Mouse (Mus musculus): ENCODE data around the gene Ankra2. TPM values are rescaled to one million over a fixed set of nuclear protein-coding genes. Genes with fewer than 3 reads are reported as not detected.
A peak's percentile ranks its signal among the peaks of the same experiment; 100 is the strongest.

Gene Ankra2
- 17.8 and 20.6 TPM in 2 replicates for polyA plus RNA-seq (2015; fragmentation: Nextera tagmentation; extraction: Ambion mirVana)

- H3K9me3 ChIP-seq (replicated peaks; ENCODE audit: control insufficient read depth, low read length), result no peaks in the 10 kb centered on the region
- peak within 1 kb of the TSS; percentile 99 for H3K4me3 ChIP-seq (replicated peaks; ENCODE audit: low read length)
- H3K27ac ChIP-seq (ENCODE audit: low read length), result peak within 1 kb of the TSS; percentile 88
- under 1% methylated on average over 71 of the region's 71 CpGs for WGBS
- 0 out of 2 replicates have a peak, but pooled peaks cover 5% of the 10 kb centered on the region for H3K36me3 ChIP-seq (ENCODE audit: control insufficient read depth, insufficient read depth, low read length)
- H3K4me1 ChIP-seq (ENCODE audit: control insufficient read depth, insufficient read depth, low read length), result peaks cover 19% of the 10 kb centered on the region
- no peaks in the 10 kb centered on the region for H3K27me3 ChIP-seq (ENCODE audit: control insufficient read depth, insufficient read depth, low read length)
- peak; percentile 100 for ATAC-seq (ENCODE audit: insufficient read depth, low FRiP score)
- H3K4me2 ChIP-seq (ENCODE audit: low read depth, low read length), result peak within 1 kb of the TSS; percentile 96
- peak within 1 kb of the TSS; percentile 92 for H3K9ac ChIP-seq (ENCODE audit: low read length)
Observed at GRCm38 (mm10) chr13:98262636-98263457, at the start of gene Ankra2, which contains the start of gene Utp15. Gene Ankra2 (plus strand): TSS chr13:98263074. Gene Utp15 (minus strand): TSS chr13:98263041.

DNA sequence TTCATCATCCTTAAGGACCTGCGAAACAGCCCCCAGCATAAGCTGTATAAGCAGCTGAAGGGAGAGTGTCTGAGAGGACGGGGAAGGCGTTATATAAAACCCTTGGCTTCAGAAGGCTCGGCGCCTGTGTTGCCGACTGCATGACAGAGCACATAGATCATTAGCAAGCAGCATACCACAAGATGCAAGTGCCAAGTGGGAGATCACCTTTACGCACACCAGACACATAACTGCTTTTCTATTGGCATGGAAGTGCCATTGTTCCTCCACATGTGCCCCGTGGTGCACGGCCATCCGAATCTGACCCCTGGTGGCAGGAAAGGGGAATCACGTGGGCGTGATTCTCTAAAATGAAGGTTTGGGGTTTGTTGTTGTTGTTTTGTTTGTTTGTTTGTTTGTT, 40.0 kb upstream of the Ankra2 start:
- H3K27ac ChIP-seq (ENCODE audit: low read length), result no peak overlapping the region
- H3K9ac ChIP-seq (ENCODE audit: low read length), result no peak overlapping the region
- no peaks in the 10 kb centered on the region for H3K4me1 ChIP-seq (ENCODE audit: control insufficient read depth, insufficient read depth, low read length)
- no peak for ATAC-seq (ENCODE audit: insufficient read depth, low FRiP score)
- no peaks in the 10 kb centered on the region for H3K27me3 ChIP-seq (ENCODE audit: control insufficient read depth, insufficient read depth, low read length)
- no peak overlapping the region for H3K4me2 ChIP-seq (ENCODE audit: low read depth, low read length)
- no peaks in the 10 kb centered on the region for H3K9me3 ChIP-seq (replicated peaks; ENCODE audit: control insufficient read depth, low read length)
- H3K36me3 ChIP-seq (ENCODE audit: control insufficient read depth, insufficient read depth, low read length), result no peaks in the 10 kb centered on the region
- 29% methylated on average over 12 of the region's 12 CpGs for WGBS
- no peak overlapping the region for H3K4me3 ChIP-seq (replicated peaks; ENCODE audit: low read length)

- Histone ChIP-seq H3K9me3 (replicated peaks; ENCODE audit: control insufficient read depth, low read length) (no peaks in the 10 kb centered on the region), H3K27ac (ENCODE audit: low read length) (no peak overlapping the region), H3K4me3 (replicated peaks; ENCODE audit: low read length) (no peak overlapping the region), H3K4me1 (ENCODE audit: control insufficient read depth, insufficient read depth, low read length) (no peaks in the 10 kb centered on the region), H3K27me3 (ENCODE audit: control insufficient read depth, insufficient read depth, low read length) (no peaks in the 10 kb centered on the region), H3K36me3 (ENCODE audit: control insufficient read depth, insufficient read depth, low read length) (no peaks in the 10 kb centered on the region), H3K4me2 (ENCODE audit: low read depth, low read length) (no peak overlapping the region), H3K9ac (ENCODE audit: low read length) (no peak overlapping the region)
- WGBS, result 51% methylated on average over 2 of the region's 2 CpGs
- no peak for ATAC-seq (ENCODE audit: insufficient read depth, low FRiP score)
Observed at GRCm38 (mm10) chr13:98226225-98226624, 36.6 kb upstream of the Ankra2 start.

GRCm38 (mm10) chr13:98230511-98230910, 32.4 kb upstream of the Ankra2 start:
- Histone ChIP-seq H3K27ac (ENCODE audit: low read length) (no peak overlapping the region), H3K9ac (ENCODE audit: low read length) (no peak overlapping the region), H3K4me2 (ENCODE audit: low read depth, low read length) (no peak overlapping the region), H3K9me3 (replicated peaks; ENCODE audit: control insufficient read depth, low read length) (no peaks in the 10 kb centered on the region), H3K36me3 (ENCODE audit: control insufficient read depth, insufficient read depth, low read length) (no peaks in the 10 kb centered on the region), H3K4me1 (ENCODE audit: control insufficient read depth, insufficient read depth, low read length) (no peaks in the 10 kb centered on the region), H3K4me3 (replicated peaks; ENCODE audit: low read length) (no peak overlapping the region), H3K27me3 (ENCODE audit: control insufficient read depth, insufficient read depth, low read length) (no peaks in the 10 kb centered on the region)
- ATAC-seq (ENCODE audit: insufficient read depth, low FRiP score), result no peak
- WGBS, result 84% methylated on average over 1 of the region's 1 CpGs

- no peak overlapping the region for H3K4me2 ChIP-seq (ENCODE audit: low read depth, low read length)
- H3K27ac ChIP-seq (ENCODE audit: low read length), result no peak overlapping the region
- H3K36me3 ChIP-seq (ENCODE audit: control insufficient read depth, insufficient read depth, low read length), result no peaks in the 10 kb centered on the region
- H3K4me3 ChIP-seq (replicated peaks; ENCODE audit: low read length), result no peak overlapping the region
- no peaks in the 10 kb centered on the region for H3K4me1 ChIP-seq (ENCODE audit: control insufficient read depth, insufficient read depth, low read length)
- H3K9ac ChIP-seq (ENCODE audit: low read length), result no peak overlapping the region
- H3K9me3 ChIP-seq (replicated peaks; ENCODE audit: control insufficient read depth, low read length), result no peaks in the 10 kb centered on the region
- 43% methylated on average over 6 of the region's 6 CpGs for WGBS
- no peak for ATAC-seq (ENCODE audit: insufficient read depth, low FRiP score)
- H3K27me3 ChIP-seq (ENCODE audit: control insufficient read depth, insufficient read depth, low read length), result no peaks in the 10 kb centered on the region
Observed at GRCm38 (mm10) chr13:98235451-98235850, 27.4 kb upstream of the Ankra2 start.

- H3K4me3 ChIP-seq (replicated peaks; ENCODE audit: low read length), result no peak overlapping the region
- H3K9ac ChIP-seq (ENCODE audit: low read length), result no peak overlapping the region
- H3K27ac ChIP-seq (ENCODE audit: low read length), result no peak overlapping the region
- H3K9me3 ChIP-seq (replicated peaks; ENCODE audit: control insufficient read depth, low read length), result no peaks in the 10 kb centered on the region
- ATAC-seq (ENCODE audit: insufficient read depth, low FRiP score), result no peak
- no peaks in the 10 kb centered on the region for H3K27me3 ChIP-seq (ENCODE audit: control insufficient read depth, insufficient read depth, low read length)
- H3K36me3 ChIP-seq (ENCODE audit: control insufficient read depth, insufficient read depth, low read length), result no peaks in the 10 kb centered on the region
- H3K4me2 ChIP-seq (ENCODE audit: low read depth, low read length), result no peak overlapping the region
- 15% methylated on average over 12 of the region's 12 CpGs for WGBS
- no peaks in the 10 kb centered on the region for H3K4me1 ChIP-seq (ENCODE audit: control insufficient read depth, insufficient read depth, low read length)
Observed at GRCm38 (mm10) chr13:98239978-98240641, 22.8 kb upstream of the Ankra2 start.

GRCm38 (mm10) chr13:98241531-98242282, 21.2 kb upstream of the Ankra2 start:
- Histone ChIP-seq H3K9me3 (replicated peaks; ENCODE audit: control insufficient read depth, low read length) (no peaks in the 10 kb centered on the region), H3K4me1 (ENCODE audit: control insufficient read depth, insufficient read depth, low read length) (no peaks in the 10 kb centered on the region), H3K27ac (ENCODE audit: low read length) (no peak overlapping the region), H3K27me3 (ENCODE audit: control insufficient read depth, insufficient read depth, low read length) (no peaks in the 10 kb centered on the region), H3K9ac (ENCODE audit: low read length) (no peak overlapping the region), H3K4me3 (replicated peaks; ENCODE audit: low read length) (no peak overlapping the region), H3K4me2 (ENCODE audit: low read depth, low read length) (no peak overlapping the region), H3K36me3 (ENCODE audit: control insufficient read depth, insufficient read depth, low read length) (no peaks in the 10 kb centered on the region)
- ATAC-seq (ENCODE audit: insufficient read depth, low FRiP score), result no peak
- 71% methylated on average over 9 of the region's 9 CpGs for WGBS

DNA sequence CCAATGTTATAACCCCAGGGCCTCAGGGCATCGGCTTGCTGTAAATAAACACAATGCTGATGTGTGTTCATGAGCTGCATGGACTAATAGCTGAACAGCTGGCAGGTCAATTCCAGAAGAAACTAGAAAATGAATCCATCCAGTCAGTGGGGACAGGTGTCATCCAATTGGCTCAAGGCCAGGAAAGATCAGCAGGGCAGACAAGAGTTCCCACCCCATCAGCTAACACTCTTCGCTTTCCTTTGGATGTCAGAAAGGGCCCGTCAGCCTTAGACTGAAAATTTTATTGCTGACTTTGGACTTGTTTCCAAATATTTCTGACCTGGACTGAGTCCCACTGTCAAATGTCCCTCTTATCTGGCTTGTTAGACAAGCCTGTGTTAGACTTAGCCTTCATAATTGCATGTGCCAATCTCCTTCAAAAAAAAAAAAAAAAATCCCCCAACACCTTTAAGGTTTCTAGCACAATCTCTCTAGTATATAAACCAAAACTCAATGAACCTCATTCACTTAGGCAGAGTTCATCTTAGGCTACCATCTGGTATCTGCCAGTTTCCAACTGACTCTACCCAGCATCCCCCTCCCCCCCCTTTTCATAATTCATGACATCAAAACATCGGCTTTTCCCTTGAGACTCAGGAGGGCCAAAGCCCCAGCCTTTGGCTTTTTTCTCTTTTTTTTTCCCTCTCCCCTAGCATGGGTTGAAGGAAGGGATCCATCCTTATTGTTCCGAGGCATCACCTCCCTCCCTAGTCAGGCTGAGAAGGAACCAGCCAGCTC, 18.1 kb upstream of the Ankra2 start:
- 66% methylated on average over 5 of the region's 5 CpGs for WGBS
- Histone ChIP-seq H3K9ac (ENCODE audit: low read length) (no peak overlapping the region), H3K36me3 (ENCODE audit: control insufficient read depth, insufficient read depth, low read length) (0 out of 2 replicates have a peak, but pooled peaks cover 9% of the 10 kb centered on the region), H3K9me3 (replicated peaks; ENCODE audit: control insufficient read depth, low read length) (no peaks in the 10 kb centered on the region), H3K27me3 (ENCODE audit: control insufficient read depth, insufficient read depth, low read length) (no peaks in the 10 kb centered on the region), H3K27ac (ENCODE audit: low read length) (no peak overlapping the region), H3K4me3 (replicated peaks; ENCODE audit: low read length) (no peak overlapping the region), H3K4me2 (ENCODE audit: low read depth, low read length) (no peak overlapping the region), H3K4me1 (ENCODE audit: control insufficient read depth, insufficient read depth, low read length) (no peaks in the 10 kb centered on the region)
- no peak for ATAC-seq (ENCODE audit: insufficient read depth, low FRiP score)

Data from stomach, embryonic 16.5 days (tissue).